Mouse (Mus musculus): ENCODE data around the gene Prickle2. TPM values are rescaled to one million over a fixed set of nuclear protein-coding genes. Genes with fewer than 3 reads are reported as not detected.

Prickle2 gene
- not detected in 2 replicates for polyA plus RNA-seq (2012)

DNA sequence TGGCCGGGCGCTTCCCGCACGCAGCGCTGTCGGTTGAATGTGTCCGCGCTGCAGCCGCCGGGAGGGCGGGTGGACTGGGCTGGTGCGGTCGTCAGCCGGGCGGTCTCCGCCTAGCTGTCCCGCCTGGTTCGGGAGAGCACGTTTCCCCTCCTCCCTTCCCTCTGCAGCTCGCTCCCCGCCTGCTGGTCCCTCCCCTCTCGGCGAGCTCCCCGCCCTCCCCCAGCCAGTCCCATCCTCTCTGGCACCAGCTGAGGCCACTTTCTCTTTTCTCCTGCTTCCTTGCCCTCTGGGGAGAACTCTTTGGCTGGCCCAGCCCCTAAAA, at the start of gene Prickle2:
Gene Prickle2, minus strand, starts transcription at position 11 of the 322 bp plus-strand sequence.

Other genes starting within 250 kb of the Prickle2 start
- not detected in 2 replicates for gene A730049H05Rik, start 110.3 kb upstream of the Prickle2 start, polyA plus RNA-seq (2012)
- not detected in 2 replicates for gene Gm15737, start 163.2 kb upstream of the Prickle2 start, polyA plus RNA-seq (2012)
- gene Adamts9, start 237.3 kb upstream of the Prickle2 start, polyA plus RNA-seq (2012), result 0.08 TPM in 1 of 2 replicates, not detected in the other